Mouse (Mus musculus): Measurements from ENCODE around the gene Msrb3. TPM values are rescaled to one million over a fixed set of nuclear protein-coding genes. Genes with fewer than 3 reads are reported as not detected.

The Msrb3 gene
- total RNA-seq, 2 experiments from 2014 or later = 4.2 to 4.3 TPM

DNA sequence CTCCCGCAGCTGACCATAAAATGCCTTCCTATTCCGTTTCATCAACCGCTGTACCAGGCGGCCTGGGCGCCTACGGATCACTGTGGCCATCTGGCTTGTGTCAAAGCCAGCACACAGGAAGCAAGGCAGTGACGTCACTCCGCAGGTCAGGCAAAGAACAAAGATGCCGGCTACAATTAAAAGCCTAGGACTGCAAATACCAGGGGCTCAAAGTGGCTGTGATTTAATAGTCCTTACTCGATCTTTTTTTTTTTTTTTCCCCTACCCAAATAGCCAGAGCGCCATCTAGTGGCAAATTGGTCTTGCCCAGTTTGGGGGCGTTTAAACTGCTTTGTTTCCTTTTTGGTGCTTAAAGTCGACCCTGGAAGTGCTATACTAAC, 26.4 kb downstream of the Msrb3 start:
- peak in 1 of 2 experiments; percentile 50 for DNase-seq (ENCODE audit: extremely low spot score in 1 of 2, low spot score in 2 of 2)
- intact Hi-C loops (cut with DNase I) = loop anchor here (10.0 kb wide), 1 partner anchor 382 kb away; no protein-coding TSS in a partner anchor

- DNase-seq (ENCODE audit: extremely low spot score in 1 of 2, low spot score in 2 of 2) = no peak
- intact Hi-C loops (cut with DNase I) = loop anchor here (10.0 kb wide), 1 partner anchor 383 kb away; no protein-coding TSS in a partner anchor
Measured at GRCm38 (mm10) chr10:120871630-120872482, 27.0 kb downstream of the Msrb3 start.

- no peak for DNase-seq (ENCODE audit: extremely low spot score in 1 of 2, low spot score in 2 of 2)
- intact Hi-C loops (cut with DNase I) = loop anchor here (10.0 kb wide), 1 partner anchor 384 kb away; no protein-coding TSS in a partner anchor
Measured at GRCm38 (mm10) chr10:120871096-120871495, 27.8 kb downstream of the Msrb3 start.

DNA sequence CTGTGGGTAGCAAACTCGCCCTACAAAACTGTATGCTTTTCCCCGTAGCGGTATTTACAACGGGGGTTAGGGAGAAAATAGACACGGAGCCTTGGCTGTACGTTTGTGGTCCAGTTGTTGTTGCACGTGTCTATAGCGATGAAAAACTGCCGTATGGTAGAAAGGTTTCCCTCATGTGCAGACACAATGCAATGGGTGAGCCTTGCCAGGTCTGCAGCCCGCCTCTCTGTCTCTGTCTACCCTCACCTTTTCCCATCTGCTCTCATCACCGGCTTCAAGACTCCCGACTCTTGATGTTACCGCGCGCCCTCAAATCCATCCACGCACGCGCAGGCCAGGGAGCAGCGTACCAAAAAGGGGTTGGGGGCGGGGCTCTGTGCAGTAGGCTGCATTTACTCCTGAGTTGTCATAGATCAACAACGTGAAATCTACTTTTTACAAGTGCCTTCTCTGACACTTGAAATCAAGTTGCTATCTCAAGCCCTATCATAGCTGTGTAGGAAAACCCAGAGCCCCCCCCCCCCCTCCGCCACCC, 29.6 kb downstream of the Msrb3 start:
- intact Hi-C loops (cut with DNase I) = loop anchor here (10.0 kb wide), 1 partner anchor 165 kb away; no protein-coding TSS in a partner anchor
- DNase-seq (ENCODE audit: extremely low spot score in 1 of 2, low spot score in 2 of 2) = no peak

- intact Hi-C loops (cut with DNase I) = loop anchor here (5.0 to 10.0 kb wide), 3 partner anchors 160 to 617 kb away; no protein-coding TSS in a partner anchor
- peak; percentile 72 to 73 for DNase-seq (ENCODE audit: extremely low spot score in 1 of 2, low spot score in 2 of 2)
Measured at GRCm38 (mm10) chr10:120864446-120864845, 34.5 kb downstream of the Msrb3 start.

DNA sequence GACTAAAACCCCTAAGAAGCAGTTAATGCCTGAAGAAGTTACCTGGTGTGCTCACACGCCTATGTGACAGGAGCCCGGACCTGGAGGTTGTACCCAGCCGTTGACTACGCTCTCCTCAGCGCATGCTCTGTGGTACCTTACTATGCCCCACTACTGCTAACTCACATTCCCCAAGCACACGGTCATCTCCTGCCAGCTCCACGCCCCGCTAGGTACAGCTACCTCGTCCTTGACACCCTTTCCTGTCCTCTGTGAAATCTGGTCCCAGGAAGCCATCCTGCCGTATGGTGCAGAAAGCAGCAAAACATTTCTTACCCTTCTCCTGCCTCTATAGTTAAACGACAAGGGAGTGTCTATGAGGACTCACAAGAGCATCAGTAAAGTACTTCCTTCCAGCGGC, 37.2 kb downstream of the Msrb3 start:
- intact Hi-C loops (cut with DNase I) = loop anchor here (5.0 to 10.0 kb wide), 3 partner anchors 157 to 614 kb away; no protein-coding TSS in a partner anchor
- DNase-seq (ENCODE audit: extremely low spot score in 1 of 2, low spot score in 2 of 2) = no peak

GRCm38 (mm10) chr10:120861194-120861593, 37.7 kb downstream of the Msrb3 start:
- intact Hi-C loops (cut with DNase I) = loop anchor here (5.0 to 10.0 kb wide), 3 partner anchors 156 to 614 kb away; no protein-coding TSS in a partner anchor
- no peak for DNase-seq (ENCODE audit: extremely low spot score in 1 of 2, low spot score in 2 of 2)

GRCm38 (mm10) chr10:120857531-120858001, 41.3 kb downstream of the Msrb3 start:
- intact Hi-C loops (cut with DNase I) = no loop called here
- no peak for DNase-seq (ENCODE audit: extremely low spot score in 1 of 2, low spot score in 2 of 2)

- DNase-seq (ENCODE audit: extremely low spot score in 1 of 2, low spot score in 2 of 2) = no peak
- intact Hi-C loops (cut with DNase I) = no loop called here
Measured at GRCm38 (mm10) chr10:120854329-120854728, 44.6 kb downstream of the Msrb3 start.

DNA sequence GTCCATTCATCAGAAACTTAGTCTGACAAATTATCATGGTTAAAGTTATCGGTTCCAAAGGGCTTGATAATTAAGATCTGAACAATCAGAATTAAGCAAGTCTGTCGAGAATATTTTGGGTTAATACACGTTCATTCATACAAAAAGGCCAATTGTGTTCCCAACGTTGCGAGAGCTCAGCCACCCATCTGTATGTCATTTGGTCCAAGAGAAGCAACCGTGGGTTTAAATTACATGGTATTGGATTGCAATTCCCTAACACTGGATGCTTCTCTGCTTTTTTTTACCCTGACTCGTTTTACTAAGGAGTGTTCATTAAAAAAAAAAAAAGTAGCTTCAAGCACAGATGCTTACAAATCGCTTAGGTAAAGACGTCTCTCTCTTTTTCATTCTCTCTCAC, 45.1 kb downstream of the Msrb3 start:
- intact Hi-C loops (cut with DNase I) = no loop called here
- DNase-seq (ENCODE audit: extremely low spot score in 1 of 2, low spot score in 2 of 2) = no peak

- intact Hi-C loops (cut with DNase I) = no loop called here
Measured at GRCm38 (mm10) chr10:120851196-120851781, 47.6 kb downstream of the Msrb3 start.

DNA sequence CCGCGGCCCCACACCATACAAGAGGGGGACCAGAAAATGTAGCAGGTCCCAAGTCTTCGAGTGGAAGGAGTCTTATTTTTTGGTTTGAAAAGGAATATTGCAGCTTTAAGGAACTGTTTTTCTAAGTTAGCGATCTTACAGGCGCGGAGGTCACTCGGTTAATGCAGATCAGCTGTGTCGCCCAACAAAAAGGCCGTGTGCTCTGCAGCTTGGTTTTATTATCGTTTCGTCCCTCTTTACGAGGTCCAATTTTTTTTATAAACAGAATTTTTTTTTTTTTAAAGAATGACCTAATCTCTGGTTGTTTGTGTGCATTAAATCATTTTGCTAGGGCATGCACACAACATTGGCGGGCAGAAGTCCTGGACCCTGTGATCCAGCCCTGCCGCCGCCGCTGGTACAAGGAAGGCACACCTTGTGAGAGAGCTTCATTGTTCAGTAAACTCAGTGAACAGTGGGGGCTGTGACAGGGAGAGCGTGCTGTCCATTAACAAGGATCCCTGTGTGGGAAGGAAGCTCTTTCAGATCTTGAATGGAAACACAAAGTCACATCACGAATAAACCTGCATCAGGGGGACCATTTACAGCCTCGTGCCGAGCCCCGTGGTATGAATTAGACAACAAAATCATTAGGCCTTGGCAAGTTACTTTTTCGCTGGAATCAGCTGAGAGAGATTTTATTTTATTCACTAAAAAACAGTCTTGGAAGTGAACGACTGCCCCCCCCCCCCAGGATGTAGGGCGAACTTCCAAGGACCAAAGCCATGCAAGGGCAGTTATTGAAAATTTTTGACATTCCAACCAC, 48.3 kb downstream of the Msrb3 start:
- DNase-seq (ENCODE audit: extremely low spot score in 1 of 2, low spot score in 2 of 2) = no peak
- intact Hi-C loops (cut with DNase I) = no loop called here

More at GRCm38 (mm10) chr10:120851196-120851781, 47.6 kb downstream of the Msrb3 start:
- no peak for DNase-seq (ENCODE audit: extremely low spot score in 1 of 2, low spot score in 2 of 2)

DNA sequence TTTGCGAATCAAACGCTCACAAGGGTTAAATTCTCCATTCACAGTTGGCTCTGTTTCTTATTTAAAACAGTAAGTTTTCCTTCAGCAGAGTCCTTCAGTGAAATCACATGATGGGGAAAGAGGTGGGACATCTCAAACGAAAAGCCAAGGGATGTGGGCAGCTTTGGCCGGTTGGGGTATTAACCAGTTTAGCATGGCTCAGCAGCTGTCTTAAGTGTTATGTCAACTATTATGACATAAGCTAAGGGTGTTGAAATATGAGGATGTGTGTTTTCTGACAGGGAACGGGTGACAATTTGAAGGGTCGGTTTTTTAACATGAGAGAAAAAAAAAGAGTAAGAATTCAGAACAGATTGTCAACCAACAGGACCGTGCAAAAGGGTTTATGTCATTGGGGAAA, 50.2 kb downstream of the Msrb3 start:
- intact Hi-C loops (cut with DNase I) = no loop called here

DNA sequence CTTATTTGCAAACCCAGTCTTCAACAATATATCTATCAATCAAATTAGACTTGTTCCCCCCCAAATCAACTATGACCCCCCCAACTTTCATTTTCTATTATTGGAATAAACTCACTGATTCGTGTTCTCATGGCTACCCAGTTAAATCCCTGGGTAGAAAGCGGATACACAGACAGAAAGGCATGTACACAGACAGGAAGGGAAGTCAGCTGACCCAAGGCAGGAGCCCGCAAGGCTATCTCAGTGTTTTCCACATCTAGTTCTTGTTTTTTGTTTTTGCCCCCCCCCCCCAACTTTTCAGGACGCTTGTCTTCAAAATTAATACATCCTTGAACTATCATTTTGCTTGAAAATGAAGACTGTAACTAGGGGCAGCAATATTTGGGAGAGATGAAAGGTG, 51.1 kb downstream of the Msrb3 start:
- DNase-seq (ENCODE audit: extremely low spot score in 1 of 2, low spot score in 2 of 2) = no peak
- intact Hi-C loops (cut with DNase I) = no loop called here

More for the DNA sequence above, 50.2 kb downstream of the Msrb3 start:
- no peak for DNase-seq (ENCODE audit: extremely low spot score in 1 of 2, low spot score in 2 of 2)

DNA sequence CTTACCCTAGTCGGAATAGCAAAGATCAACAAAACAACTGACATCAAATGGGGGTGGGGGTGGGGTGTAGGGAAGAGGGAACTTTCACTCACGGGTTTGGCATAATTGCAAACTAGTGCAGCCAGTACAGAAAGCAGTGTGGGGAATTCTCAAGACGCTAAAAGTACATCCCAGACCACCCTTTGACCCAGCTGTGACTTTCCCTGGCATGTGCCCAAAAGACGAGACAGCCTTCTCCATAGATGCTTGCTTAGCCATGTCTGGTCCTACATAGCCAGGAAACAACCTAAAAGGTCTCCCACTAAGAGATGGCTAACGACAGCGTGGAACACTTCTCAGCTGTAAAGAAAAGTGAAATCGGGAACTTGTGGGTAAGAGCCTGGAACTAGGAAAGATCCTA, 58.9 kb downstream of the Msrb3 start:
- no peak for DNase-seq (ENCODE audit: extremely low spot score in 1 of 2, low spot score in 2 of 2)
- intact Hi-C loops (cut with DNase I) = no loop called here

- intact Hi-C loops (cut with DNase I) = no loop called here
- no peak for DNase-seq (ENCODE audit: extremely low spot score in 1 of 2, low spot score in 2 of 2)
Measured at GRCm38 (mm10) chr10:120834531-120834930, 64.4 kb downstream of the Msrb3 start.

GRCm38 (mm10) chr10:120833836-120834235, 65.1 kb downstream of the Msrb3 start:
- intact Hi-C loops (cut with DNase I) = no loop called here
- DNase-seq (ENCODE audit: extremely low spot score in 1 of 2, low spot score in 2 of 2) = no peak

- intact Hi-C loops (cut with DNase I) = no loop called here
Measured at GRCm38 (mm10) chr10:120827761-120828160, 71.1 kb downstream of the Msrb3 start.

More at GRCm38 (mm10) chr10:120827761-120828160, 71.1 kb downstream of the Msrb3 start:
- DNase-seq (ENCODE audit: extremely low spot score in 1 of 2, low spot score in 2 of 2) = no peak

Measured in left cerebral cortex, postnatal 10 days (tissue).